Mouse (Mus musculus) neural tube, embryonic 12.5 days (tissue): ENCODE measurements around the gene Medag. TPM values are rescaled to one million over a fixed set of nuclear protein-coding genes. Genes with fewer than 3 reads are reported as not detected.

ENCODE experiments used
- ATAC-seq: fragments of 200-750 bp; cut with Nextera tagmentation; 2 replicates; pipeline ENCODE4 v1.8.0; 2017; ENCODE audit warnings: low read depth, mild to moderate bottlenecking, moderate TSS enrichment, moderate library complexity; ENCODE audit not compliant: low FRiP score
- H3K27ac ChIP-seq: fragments of 300-500 bp; sonication (generic); 2 replicates; pipeline ENCODE4 v1.5.1; 2016
- H3K27me3 ChIP-seq: fragments of 300-500 bp; sonication (generic); replicated peaks from 2 replicates; pipeline ENCODE4 v1.6.1; 2016; ENCODE audit warnings: mild to moderate bottlenecking
- H3K36me3 ChIP-seq: fragments of 300-500 bp; sonication (generic); 2 replicates; pipeline ENCODE4 v1.6.1; 2016; ENCODE audit warnings: mild to moderate bottlenecking
- H3K4me1 ChIP-seq: fragments of 300-500 bp; sonication (generic); 2 replicates; pipeline ENCODE4 v1.6.1; 2016
- H3K4me2 ChIP-seq: fragments of 300-500 bp; sonication (generic); replicated peaks from 2 replicates; pipeline ENCODE4 v1.6.1; 2016; ENCODE audit warnings: mild to moderate bottlenecking
- H3K4me3 ChIP-seq: fragments of 300-500 bp; sonication (generic); 2 replicates; pipeline ENCODE4 v1.5.1; 2016
- H3K9ac ChIP-seq: fragments of 300-500 bp; sonication (generic); 2 replicates; pipeline ENCODE4 v1.6.1; 2016; ENCODE audit warnings: mild to moderate bottlenecking
- H3K9me3 ChIP-seq: fragments of 300-500 bp; sonication (generic); 2 replicates; pipeline ENCODE4 v1.6.1; 2016; ENCODE audit warnings: mild to moderate bottlenecking
- WGBS: fragments of 180-500 bp; shearing (Covaris S2); methylation state at CpG from one replicate; pipeline ENCODE4 v1.1.7; 2016; 5-methylcytosine and 5-hydroxymethylcytosine counted together
- polyA plus RNA-seq: library from polyadenylated mRNA; unstranded; fragments of >200 nt; fragmentation: Nextera tagmentation; extraction: Ambion mirVana; gene quantifications from 2 replicates; pipeline ENCODE4 v1.2.1, GENCODE M21; 2016

Medag gene
- polyA plus RNA-seq, 1 experiment from 2014 or later: 0.74 TPM

GRCm38 (mm10) chr5:149465305-149465704 is 53.8 kb downstream of the Medag start:
- Histone ChIP-seq H3K27me3 (no peaks in the 10 kb centered on the region), H3K4me1 (peaks cover 7% of the 10 kb centered on the region), H3K9ac (no peak overlapping the region), H3K36me3 (no peaks in the 10 kb centered on the region), H3K9me3 (no peaks in the 10 kb centered on the region), H3K27ac (no peak overlapping the region), H3K4me2 (no peak overlapping the region), H3K4me3 (no peak overlapping the region)
- ATAC-seq: no peak
- WGBS: 47% methylated on average over 5 of the region's 5 CpGs

GRCm38 (mm10) chr5:149474142-149474541 is 62.6 kb downstream of the Medag start:
- no peaks in the 10 kb centered on the region for H3K4me1 ChIP-seq
- no peak overlapping the region for H3K4me2 ChIP-seq
- ATAC-seq: no peak
- 93% methylated on average over 9 of the region's 9 CpGs for WGBS
- H3K36me3 ChIP-seq: no peaks in the 10 kb centered on the region
- no peak overlapping the region for H3K9ac ChIP-seq
- no peak overlapping the region for H3K27ac ChIP-seq
- H3K9me3 ChIP-seq: peaks cover 6% of the 10 kb centered on the region; the same call in 1 of the 2 replicates
- no peak overlapping the region for H3K4me3 ChIP-seq
- no peaks in the 10 kb centered on the region for H3K27me3 ChIP-seq

GRCm38 (mm10) chr5:149474701-149475468 is 63.3 kb downstream of the Medag start:
- no peak for ATAC-seq
- no peaks in the 10 kb centered on the region for H3K27me3 ChIP-seq
- H3K9me3 ChIP-seq: peaks cover 6% of the 10 kb centered on the region; the same call in 1 of the 2 replicates
- no peak overlapping the region for H3K27ac ChIP-seq
- no peak overlapping the region for H3K4me3 ChIP-seq
- H3K9ac ChIP-seq: no peak overlapping the region
- H3K36me3 ChIP-seq: no peaks in the 10 kb centered on the region
- H3K4me1 ChIP-seq: no peaks in the 10 kb centered on the region
- no peak overlapping the region for H3K4me2 ChIP-seq
- 91% methylated on average over 16 of the region's 16 CpGs for WGBS

Other genes starting within 250 kb of the Medag start
- 68.8 and 72.0 TPM in 2 replicates for gene Uspl1, start 227.4 kb upstream of the Medag start, polyA plus RNA-seq
- gene Hmgb1, start 227.3 kb upstream of the Medag start, polyA plus RNA-seq: 1,312 and 1,341 TPM in 2 replicates
- gene Alox5ap, start 147.0 kb upstream of the Medag start, polyA plus RNA-seq: 6.5 and 8.0 TPM in 2 replicates
- 0.46 and 0.68 TPM in 2 replicates for gene Tex26, start 27.9 kb downstream of the Medag start, polyA plus RNA-seq
- gene Wdr95, start 116.9 kb downstream of the Medag start, polyA plus RNA-seq: 0.22 and 0.71 TPM in 2 replicates
- 96.7 and 99.8 TPM in 2 replicates for gene Hsph1, start 224.6 kb downstream of the Medag start, polyA plus RNA-seq